ENCODE assay signal across 14 mouse cellular contexts in genomic region chr9:37808976-37809375, GRCm38 (mm10). TPM values are rescaled to one million over a fixed set of nuclear protein-coding genes. Genes with fewer than 3 reads are reported as not detected.
DNase-seq lines count a peak whose midpoint lies in the region; ATAC-seq lines count a peak whose summit lies in the region.
"Had no signal": no experiment of that assay in that cellular context is flagged by ENCODE, and none has a peak within 500 bp of the region (broad histone marks: within the 10 kb centered on the region; RNA-seq: fewer than 3 reads in every experiment).

No protein-coding gene starts in this region.

- DNase-seq in cerebellum, postnatal 10 days = peak; percentile 8 to 26
- DNase-seq in cerebellum, adult 18-20 months = no peak
- DNase-seq in kidney, postnatal 10 days = peak; percentile 21
- no peak for DNase-seq in kidney, adult 8-10 months
- DNase-seq in right cerebral cortex, postnatal 4 days = peak; percentile 13
- DNase-seq in right cerebral cortex, adult 18-20 months = no peak
- no peak for DNase-seq in frontal cortex, postnatal 36 days (ENCODE audit: low spot score in 2 of 2)
- DNase-seq: lung, adult 2 months had no signal

- ATAC-seq in megakaryocyte progenitor cell, adult 5-6 weeks (replicated peaks; ENCODE audit: poor library complexity) = 0 out of 2 replicates have a peak, but pooled peaks have one; percentile 3
- ATAC-seq: midbrain, embryonic 13.5 days had no signal

RNA-seq across cellular contexts. Expression of gene Olfr876, which starts 6.1 kb away (rescaled TPM):
- total RNA-seq in megakaryocyte progenitor cell, adult 5-6 weeks (2015) = not detected in 2 replicates
- not detected in 2 replicates for total RNA-seq in megakaryocyte progenitor cell, adult 5-6 weeks (2017)
- total RNA-seq: CH12.LX; common myeloid progenitor, adult 5-6 weeks; heart, adult 18-20 months; liver, adult 2 months had no signal

RNA-seq across cellular contexts. Expression of gene Olfr875, which starts 37.3 kb away (rescaled TPM):
- not detected in 2 replicates for total RNA-seq in megakaryocyte progenitor cell, adult 5-6 weeks (2015)
- not detected in 2 replicates for total RNA-seq in megakaryocyte progenitor cell, adult 5-6 weeks (2017)
- total RNA-seq: CH12.LX; common myeloid progenitor, adult 5-6 weeks; heart, adult 18-20 months; liver, adult 2 months had no signal

RNA-seq across cellular contexts. Expression of gene Olfr877, which starts 45.1 kb away (rescaled TPM):
- total RNA-seq in megakaryocyte progenitor cell, adult 5-6 weeks (2015) = not detected in 2 replicates
- not detected in 2 replicates for total RNA-seq in megakaryocyte progenitor cell, adult 5-6 weeks (2017)
- total RNA-seq: CH12.LX; common myeloid progenitor, adult 5-6 weeks; heart, adult 18-20 months; liver, adult 2 months had no signal

Comparison
In these comparisons a context has a peak if more than half of its experiments do, and no peak if none do; other contexts are left out.
1. DNase-seq: peak in cerebellum, postnatal 10 days (2 of 2), kidney, postnatal 10 days (single experiment) and right cerebral cortex, postnatal 4 days (single experiment); none in cerebellum, adult 18-20 months (0 of 2), kidney, adult 8-10 months (0 of 2), right cerebral cortex, adult 18-20 months (single experiment) and frontal cortex, postnatal 36 days (0 of 2).